9 mouse cellular contexts compared by ENCODE assay signal in the genomic region with DNA sequence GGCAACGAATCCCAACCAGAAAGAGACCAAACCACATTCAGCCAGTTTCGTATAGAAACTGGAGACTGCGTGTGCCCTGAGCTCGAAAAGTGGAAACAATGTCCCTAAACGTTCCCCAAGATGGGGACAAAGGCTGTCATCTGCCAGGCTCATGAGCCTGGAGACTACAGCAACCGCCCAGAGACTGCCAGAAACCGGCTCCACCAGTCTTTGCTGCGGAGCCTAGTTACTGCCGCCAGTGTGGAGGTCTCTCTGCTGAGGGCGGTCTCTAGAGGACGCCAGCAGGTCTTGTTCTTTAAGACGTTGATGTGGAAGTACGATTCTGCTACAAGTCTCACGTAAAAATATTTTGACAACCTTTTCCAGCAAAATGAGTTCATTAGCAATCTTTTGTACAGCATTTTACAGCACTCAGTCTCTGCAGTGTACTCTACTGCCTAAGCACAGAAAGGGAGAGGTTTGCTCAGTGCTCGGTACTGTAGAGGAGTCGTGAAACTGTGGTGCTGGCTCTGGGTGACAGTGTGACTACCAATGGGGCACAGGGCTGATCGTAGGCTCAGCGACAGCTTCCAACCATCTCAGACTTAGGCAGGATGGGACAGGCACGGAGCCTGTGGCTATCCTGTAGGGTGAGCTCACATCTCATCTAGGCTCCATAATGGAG. TPM values are rescaled to one million over a fixed set of nuclear protein-coding genes. Genes with fewer than 3 reads are reported as not detected.
DNase-seq lines count a peak whose midpoint lies in the region; ATAC-seq and TF ChIP-seq lines count a peak whose summit lies in the region.
"Had no signal": no experiment of that assay in that cellular context is flagged by ENCODE, and none has a peak within 500 bp of the region (broad histone marks: within the 10 kb centered on the region; RNA-seq: fewer than 3 reads in every experiment).

No protein-coding gene starts in this region.

- no peak for TF ChIP-seq CTCF in lung, embryonic 14.5 days (IDR thresholded peaks at IDR 0.05; ENCODE audit: low read depth)

- intact Hi-C loops in gastrocnemius, postnatal 36 days (cut with DNase I) = loop anchor here (5.0 to 10.0 kb wide), 2 partner anchors 125 to 398 kb away; no protein-coding TSS in a partner anchor

- H3K36me3 ChIP-seq in lung, embryonic 14.5 days (ENCODE audit: insufficient read depth) = no peaks in the 10 kb centered on the region
- H3K36me3 ChIP-seq in embryonic facial prominence, embryonic 11.5 days (replicated peaks; ENCODE audit: control insufficient read depth, insufficient read depth, low read depth, low read length) = no peaks in the 10 kb centered on the region
- no peaks in the 10 kb centered on the region for H3K36me3 ChIP-seq in hindbrain, embryonic 12.5 days
- H3K36me3 ChIP-seq in midbrain, embryonic 16.5 days (ENCODE audit: control insufficient read depth, insufficient read depth, low read length) = no peaks in the 10 kb centered on the region

- peaks cover 36% of the 10 kb centered on the region for H3K27me3 ChIP-seq in lung, embryonic 14.5 days (ENCODE audit: insufficient read depth, low read length)
- H3K27me3 ChIP-seq in embryonic facial prominence, embryonic 11.5 days (ENCODE audit: control insufficient read depth, insufficient read depth, low read length) = peaks cover 30% of the 10 kb centered on the region
- peaks cover 68% of the 10 kb centered on the region for H3K27me3 ChIP-seq in hindbrain, embryonic 12.5 days
- peaks cover 27% of the 10 kb centered on the region for H3K27me3 ChIP-seq in midbrain, embryonic 16.5 days (ENCODE audit: control insufficient read depth, insufficient read depth, low read depth, low read length)

- peak; percentile 68 for DNase-seq in lung, embryonic 14.5 days
- no peak for DNase-seq in lung, postnatal 4 days
- DNase-seq in embryonic facial prominence, embryonic 11.5 days (ENCODE audit: low spot score) = peak; percentile 62
- no peak for DNase-seq in gastrocnemius, postnatal 36 days
- no peak for DNase-seq in spleen, postnatal 4 days (ENCODE audit: low spot score in 2 of 2)
- DNase-seq: heart, adult 18-20 months had no signal

- WGBS in lung, embryonic 14.5 days = 11% methylated on average over 19 of the region's 19 CpGs
- 12% methylated on average over 19 of the region's 19 CpGs for WGBS in embryonic facial prominence, embryonic 11.5 days
- 15% methylated on average over 19 of the region's 19 CpGs for WGBS in hindbrain, embryonic 12.5 days
- WGBS in midbrain, embryonic 16.5 days = 17% methylated on average over 19 of the region's 19 CpGs

- H3K4me2 ChIP-seq in lung, embryonic 14.5 days = peak overlapping the region; percentile 75
- no peak overlapping the region; the same call in 1 of the 2 replicates for H3K4me2 ChIP-seq in embryonic facial prominence, embryonic 11.5 days (ENCODE audit: low read depth, low read length)
- H3K4me2 ChIP-seq in hindbrain, embryonic 12.5 days (replicated peaks) = peak overlapping the region; percentile 68; the same call in 1 of the 2 replicates
- peak overlapping the region; percentile 42; the same call in 1 of the 2 replicates for H3K4me2 ChIP-seq in midbrain, embryonic 16.5 days (ENCODE audit: low read length)

- no peak overlapping the region for H3K9ac ChIP-seq in lung, embryonic 14.5 days
- H3K9ac ChIP-seq in embryonic facial prominence, embryonic 11.5 days (replicated peaks; ENCODE audit: low read length) = no peak overlapping the region
- no peak overlapping the region for H3K9ac ChIP-seq in hindbrain, embryonic 12.5 days
- H3K9ac ChIP-seq in midbrain, embryonic 16.5 days (ENCODE audit: low read depth, low read length) = no peak overlapping the region

- H3K9me3 ChIP-seq in lung, embryonic 14.5 days (ENCODE audit: low read depth, low read length) = no peaks in the 10 kb centered on the region
- no peaks in the 10 kb centered on the region for H3K9me3 ChIP-seq in embryonic facial prominence, embryonic 11.5 days (replicated peaks; ENCODE audit: control insufficient read depth, low read length)
- H3K9me3 ChIP-seq in hindbrain, embryonic 12.5 days (replicated peaks) = no peaks in the 10 kb centered on the region
- no peaks in the 10 kb centered on the region for H3K9me3 ChIP-seq in midbrain, embryonic 16.5 days (replicated peaks; ENCODE audit: control insufficient read depth, low read length, poor library complexity, severe bottlenecking)

- peaks cover 6% of the 10 kb centered on the region; the same call in 1 of the 2 replicates for H3K4me1 ChIP-seq in lung, embryonic 14.5 days (ENCODE audit: insufficient read depth)
- H3K4me1 ChIP-seq in embryonic facial prominence, embryonic 11.5 days (ENCODE audit: control insufficient read depth, insufficient read depth, low read length) = no peaks in the 10 kb centered on the region
- H3K4me1 ChIP-seq in hindbrain, embryonic 12.5 days = peaks cover 13% of the 10 kb centered on the region
- H3K4me1 ChIP-seq in midbrain, embryonic 16.5 days (ENCODE audit: control insufficient read depth, insufficient read depth, low read length) = peaks cover 10% of the 10 kb centered on the region; the same call in 1 of the 2 replicates

- H3K27ac ChIP-seq in lung, embryonic 14.5 days (ENCODE audit: low read depth) = no peak overlapping the region
- no peak overlapping the region for H3K27ac ChIP-seq in embryonic facial prominence, embryonic 11.5 days (replicated peaks; ENCODE audit: low read depth, low read length)
- H3K27ac ChIP-seq in hindbrain, embryonic 12.5 days = no peak overlapping the region
- H3K27ac ChIP-seq in midbrain, embryonic 16.5 days (ENCODE audit: low read length) = no peak overlapping the region

- no peak; the same call in 1 of the 2 replicates for ATAC-seq in lung, embryonic 14.5 days (ENCODE audit: insufficient read depth)
- no peak for ATAC-seq in embryonic facial prominence, embryonic 11.5 days (replicated peaks; ENCODE audit: insufficient number of reproducible peaks, low FRiP score, low TSS enrichment, low read depth)
- ATAC-seq in hindbrain, embryonic 12.5 days (ENCODE audit: low FRiP score) = no peak
- ATAC-seq in midbrain, embryonic 16.5 days = no peak
- no peak for ATAC-seq in megakaryocyte-erythroid progenitor cell, adult 5-6 weeks (replicated peaks; ENCODE audit: low FRiP score, low TSS enrichment, poor library complexity, severe bottlenecking)

- 0 out of 2 replicates have a peak overlapping the region, but pooled peaks have one; percentile 41 for H3K4me3 ChIP-seq in lung, embryonic 14.5 days (ENCODE audit: low read depth, low read length)
- no peak overlapping the region for H3K4me3 ChIP-seq in embryonic facial prominence, embryonic 11.5 days (ENCODE audit: low read depth, low read length)
- H3K4me3 ChIP-seq in hindbrain, embryonic 12.5 days = peak overlapping the region; percentile 40; the same call in 1 of the 2 replicates
- peak overlapping the region; percentile 47; the same call in 1 of the 2 replicates for H3K4me3 ChIP-seq in midbrain, embryonic 16.5 days (ENCODE audit: low read depth, low read length)

RNA-seq across cellular contexts. Expression of gene Adra1d, which starts 15.2 kb away (rescaled TPM):
- polyA plus RNA-seq in lung, embryonic 14.5 days (2014; fragmentation: Nextera tagmentation; extraction: Ambion mirVana) = 2.0 and 2.7 TPM in 2 replicates
- 0.14 TPM in 1 of 2 replicates, not detected in the other for polyA plus RNA-seq in embryonic facial prominence, embryonic 11.5 days (2014; fragmentation: Nextera tagmentation; extraction: Ambion mirVana)
- polyA plus RNA-seq in hindbrain, embryonic 12.5 days (2016; fragmentation: Nextera tagmentation; extraction: Ambion mirVana) = 0.50 and 0.74 TPM in 2 replicates
- polyA plus RNA-seq in midbrain, embryonic 16.5 days (2015; fragmentation: Nextera tagmentation; extraction: Ambion mirVana) = not detected in 2 replicates
- under 1 TPM; 0.27 to 0.87 TPM for total RNA-seq in gastrocnemius, postnatal 36 days (2021)
- not detected in 2 replicates for total RNA-seq in megakaryocyte-erythroid progenitor cell, adult 5-6 weeks (2014; fragmentation: Nextera tagmentation)
- not detected in 2 replicates for total RNA-seq in megakaryocyte-erythroid progenitor cell, adult 5-6 weeks (2017)

RNA-seq across cellular contexts. Expression of gene Smox, which starts 55.6 kb away (rescaled TPM):
- polyA plus RNA-seq in lung, embryonic 14.5 days (2014; fragmentation: Nextera tagmentation; extraction: Ambion mirVana) = 23.9 and 28.7 TPM in 2 replicates
- polyA plus RNA-seq in embryonic facial prominence, embryonic 11.5 days (2014; fragmentation: Nextera tagmentation; extraction: Ambion mirVana) = 33.6 and 38.7 TPM in 2 replicates
- polyA plus RNA-seq in hindbrain, embryonic 12.5 days (2016; fragmentation: Nextera tagmentation; extraction: Ambion mirVana) = 47.0 and 49.3 TPM in 2 replicates
- 46.1 and 52.7 TPM in 2 replicates for polyA plus RNA-seq in midbrain, embryonic 16.5 days (2015; fragmentation: Nextera tagmentation; extraction: Ambion mirVana)
- 100 to 1,000 TPM; 103 to 399 TPM for total RNA-seq in gastrocnemius, postnatal 36 days (2021)
- 12.5 and 27.3 TPM in 2 replicates for total RNA-seq in megakaryocyte-erythroid progenitor cell, adult 5-6 weeks (2014; fragmentation: Nextera tagmentation)
- total RNA-seq in megakaryocyte-erythroid progenitor cell, adult 5-6 weeks (2017) = 8.7 and 18.9 TPM in 2 replicates

Comparison
In these comparisons a context has a peak if more than half of its experiments do, and no peak if none do; other contexts are left out.
1. DNase-seq: peak in lung, embryonic 14.5 days (single experiment) and embryonic facial prominence, embryonic 11.5 days (single experiment); none in lung, postnatal 4 days (0 of 2), gastrocnemius, postnatal 36 days (0 of 2) and spleen, postnatal 4 days (0 of 2).